Mouse (Mus musculus) testis, adult 2 months (tissue): ENCODE results near the gene Trpm4. TPM values are rescaled to one million over a fixed set of nuclear protein-coding genes. Genes with fewer than 3 reads are reported as not detected.

Experiments
- H3K27ac ChIP-seq: fragments of 200-500 bp; 2 replicates; pipeline ENCODE4 v1.5.1; 2012; ENCODE audit warnings: low read depth, low read length; ENCODE audit not compliant: control insufficient read depth, insufficient read depth
- H3K27me3 ChIP-seq: fragments of 200-500 bp; 2 replicates; pipeline ENCODE4 v1.6.1; 2012; ENCODE audit warnings: mild to moderate bottlenecking, low read length, moderate library complexity; ENCODE audit not compliant: control insufficient read depth, insufficient read depth
- H3K36me3 ChIP-seq: fragments of 200-500 bp; 2 replicates; pipeline ENCODE4 v1.6.1; 2012; ENCODE audit warnings: mild to moderate bottlenecking, low read length; ENCODE audit not compliant: control insufficient read depth, insufficient read depth
- H3K4me1 ChIP-seq: fragments of 200-500 bp; 2 replicates; pipeline ENCODE4 v1.6.1; 2012; ENCODE audit warnings: low read length; ENCODE audit not compliant: control insufficient read depth, insufficient read depth
- H3K4me3 ChIP-seq: fragments of 200-500 bp; 2 replicates; pipeline ENCODE4 v1.5.1; 2012; ENCODE audit warnings: low read depth, mild to moderate bottlenecking, low read length, moderate library complexity, mixed read lengths; ENCODE audit not compliant: control insufficient read depth
- CTCF ChIP-seq: fragments of 200-500 bp; IDR thresholded peaks from 2 replicates; pipeline ENCODE4 v1.5.1; 2012; ENCODE audit warnings: low read depth, mild to moderate bottlenecking, inconsistent platforms, low read length, moderate library complexity; ENCODE audit not compliant: control insufficient read depth, insufficient read depth, insufficient replicate concordance
- POLR2A ChIP-seq: fragments of 200-500 bp; IDR thresholded peaks from 2 replicates; pipeline ENCODE4 v1.6.1; 2012; ENCODE audit warnings: low read depth, mild to moderate bottlenecking, inconsistent platforms, low read length, moderate library complexity; ENCODE audit not compliant: control insufficient read depth
- polyA plus RNA-seq: library from polyadenylated mRNA; depleted of rRNA; stranded (reverse); fragments of >200 nt; gene quantifications from 2 replicates; pipeline ENCODE4 v1.2.3, GENCODE M21; 2012

The Trpm4 gene
- polyA plus RNA-seq, 1 experiment, result 54.8 TPM

GRCm38 (mm10) chr7:45297563-45297962, 36.0 kb downstream of the Trpm4 start:
- no peaks in the 10 kb centered on the region for H3K36me3 ChIP-seq
- no peaks in the 10 kb centered on the region for H3K4me1 ChIP-seq
- TF ChIP-seq POLR2A (no peak), CTCF (no peak)
- no peak overlapping the region for H3K4me3 ChIP-seq
- no peaks in the 10 kb centered on the region for H3K27me3 ChIP-seq
- H3K27ac ChIP-seq, result no peak overlapping the region

- no peaks in the 10 kb centered on the region for H3K4me1 ChIP-seq
- no peaks in the 10 kb centered on the region for H3K36me3 ChIP-seq
- no peaks in the 10 kb centered on the region for H3K27me3 ChIP-seq
- TF ChIP-seq POLR2A (no peak), CTCF (no peak)
- no peak overlapping the region for H3K4me3 ChIP-seq
- no peak overlapping the region for H3K27ac ChIP-seq
Measured at GRCm38 (mm10) chr7:45296626-45297025, 37.0 kb downstream of the Trpm4 start.

GRCm38 (mm10) chr7:45286486-45286885, 47.1 kb downstream of the Trpm4 start:
- H3K36me3 ChIP-seq, result no peaks in the 10 kb centered on the region
- H3K4me1 ChIP-seq, result no peaks in the 10 kb centered on the region; the same call in 1 of the 2 replicates
- TF ChIP-seq POLR2A (no peak), CTCF (no peak)
- H3K27me3 ChIP-seq, result no peaks in the 10 kb centered on the region
- no peak overlapping the region for H3K27ac ChIP-seq
- H3K4me3 ChIP-seq, result no peak overlapping the region

- H3K27me3 ChIP-seq, result no peaks in the 10 kb centered on the region
- peak within 1 kb of the TSS; percentile 98 for H3K4me3 ChIP-seq
- peak within 1 kb of the TSS; percentile 95 for H3K27ac ChIP-seq
- TF ChIP-seq CTCF (peak; percentile 85), POLR2A (peak; percentile 73)
- peaks cover 3% of the 10 kb centered on the region; the same call in 1 of the 2 replicates for H3K36me3 ChIP-seq
- H3K4me1 ChIP-seq, result no peaks in the 10 kb centered on the region; the same call in 1 of the 2 replicates
Measured at GRCm38 (mm10) chr7:45277136-45277760, 56.3 kb downstream of the Trpm4 start, which contains the start of gene Slc6a21. TSS of gene Slc6a21 (plus strand) at chr7:45277513.

- TF ChIP-seq CTCF (no peak), POLR2A (no peak)
- H3K36me3 ChIP-seq, result peaks cover 3% of the 10 kb centered on the region; the same call in 1 of the 2 replicates
- no peaks in the 10 kb centered on the region for H3K4me1 ChIP-seq
- H3K27ac ChIP-seq, result no peak overlapping the region
- H3K4me3 ChIP-seq, result no peak overlapping the region
- H3K27me3 ChIP-seq, result no peaks in the 10 kb centered on the region
Measured at GRCm38 (mm10) chr7:45273672-45274071, 59.9 kb downstream of the Trpm4 start.

GRCm38 (mm10) chr7:45272786-45273412, 60.7 kb downstream of the Trpm4 start:
- Histone ChIP-seq H3K4me3 (no peak overlapping the region), H3K4me1 (no peaks in the 10 kb centered on the region), H3K27me3 (no peaks in the 10 kb centered on the region), H3K27ac (no peak overlapping the region), H3K36me3 (peaks cover 3% of the 10 kb centered on the region; the same call in 1 of the 2 replicates)
- TF ChIP-seq CTCF (no peak), POLR2A (no peak)

- TF ChIP-seq CTCF (no peak), POLR2A (no peak)
- no peak overlapping the region for H3K27ac ChIP-seq
- no peak overlapping the region for H3K4me3 ChIP-seq
- H3K36me3 ChIP-seq, result no peaks in the 10 kb centered on the region
- H3K4me1 ChIP-seq, result no peaks in the 10 kb centered on the region
- no peaks in the 10 kb centered on the region for H3K27me3 ChIP-seq
Measured at GRCm38 (mm10) chr7:45265518-45265917, 68.1 kb downstream of the Trpm4 start.
